Mouse (Mus musculus): ENCODE results near the gene Ccdc137.

DNA sequence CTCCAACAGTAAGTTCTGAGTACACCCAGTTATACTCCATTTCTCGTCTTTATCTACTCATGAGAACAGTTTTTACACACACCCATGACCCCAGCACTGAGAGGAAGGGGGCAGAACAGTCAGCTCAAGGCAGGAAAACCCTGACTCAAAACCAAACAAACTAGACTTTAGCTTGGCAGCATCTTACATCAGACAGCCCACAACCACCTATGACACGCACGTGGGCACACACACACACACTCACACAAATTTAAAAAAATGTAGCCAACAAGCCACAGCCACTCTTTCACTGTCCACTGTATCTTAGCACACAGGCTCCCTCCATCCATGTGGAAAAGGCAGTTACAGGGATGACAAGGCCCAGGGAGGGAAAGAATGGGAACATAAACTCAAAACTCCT, 31.2 kb upstream of the Ccdc137 start:
- no peak for TF ChIP-seq FLI1 (IDR thresholded peaks at IDR 0.05; ENCODE audit: low read length)
- TF ChIP-seq GATA1 (IDR thresholded peaks at IDR 0.05; ENCODE audit: borderline replicate concordance, low read length), result no peak
